Mouse (Mus musculus): ENCODE measurements around the gene Slc3a1. TPM values are rescaled to one million over a fixed set of nuclear protein-coding genes. Genes with fewer than 3 reads are reported as not detected.

Gene Slc3a1
- polyA plus RNA-seq, 1 experiment from 2014 or later, result 0.49 TPM

DNA sequence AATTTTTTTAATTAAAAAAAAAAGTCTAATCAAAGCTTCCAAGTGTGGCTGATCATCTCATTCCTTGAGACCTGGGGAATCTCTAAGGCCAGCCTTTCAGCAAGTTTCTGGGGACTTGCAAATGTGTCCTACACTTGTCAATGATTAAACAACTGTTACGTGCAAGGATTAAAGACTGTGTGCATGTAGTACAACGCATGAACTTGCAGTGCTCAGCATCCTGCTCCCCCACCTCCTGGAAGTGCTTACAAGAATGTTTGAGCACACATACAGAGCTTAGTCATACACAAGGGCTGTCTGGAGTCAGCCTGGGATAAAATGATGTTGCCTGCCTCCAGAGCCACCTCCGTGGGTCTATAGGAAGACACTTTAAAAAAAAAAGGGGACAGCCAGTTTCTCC lies 929 bp upstream of the Slc3a1 start:
- Histone ChIP-seq H3K27ac (ENCODE audit: low read depth, low read length) (no peak overlapping the region), H3K4me2 (replicated peaks; ENCODE audit: low read depth, low read length) (no peak overlapping the region), H3K9me3 (ENCODE audit: control insufficient read depth, low read length) (no peaks in the 10 kb centered on the region), H3K27me3 (ENCODE audit: control insufficient read depth, insufficient read depth, low read length) (no peaks in the 10 kb centered on the region), H3K9ac (ENCODE audit: low read depth, low read length) (no peak overlapping the region), H3K4me1 (replicated peaks; ENCODE audit: control insufficient read depth, insufficient read depth, low read length) (no peaks in the 10 kb centered on the region), H3K4me3 (ENCODE audit: low read depth, low read length) (no peak overlapping the region), H3K36me3 (ENCODE audit: control insufficient read depth, insufficient read depth, low read length) (no peaks in the 10 kb centered on the region)
- WGBS, result 89% methylated on average over 3 of the region's 3 CpGs
- DNase-seq (ENCODE audit: low spot score) (no peak), ATAC-seq (ENCODE audit: low FRiP score) (no peak)

DNA sequence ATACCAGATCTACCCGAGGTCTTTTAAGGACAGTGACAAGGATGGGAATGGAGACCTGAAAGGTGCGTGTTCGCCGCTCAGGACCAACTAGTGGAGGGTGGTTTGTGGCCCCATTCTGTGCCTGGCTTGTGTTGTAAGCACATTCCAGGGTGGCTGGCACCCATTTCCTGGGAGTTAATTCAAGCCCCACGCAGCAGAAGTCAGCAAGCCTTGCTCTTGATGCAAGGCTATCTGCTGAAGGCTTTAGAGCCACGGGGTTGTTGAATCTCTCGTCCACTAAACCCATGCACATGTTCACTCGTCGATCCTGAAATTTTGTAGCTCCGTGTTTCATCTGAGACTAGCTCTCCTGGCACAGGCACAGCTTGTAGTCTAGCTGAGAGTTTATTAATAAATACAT lies 621 bp downstream of the Slc3a1 start:
- Histone ChIP-seq H3K4me2 (replicated peaks; ENCODE audit: low read depth, low read length) (no peak overlapping the region), H3K27ac (ENCODE audit: low read depth, low read length) (no peak overlapping the region), H3K36me3 (ENCODE audit: control insufficient read depth, insufficient read depth, low read length) (no peaks in the 10 kb centered on the region), H3K4me3 (ENCODE audit: low read depth, low read length) (no peak overlapping the region), H3K27me3 (ENCODE audit: control insufficient read depth, insufficient read depth, low read length) (no peaks in the 10 kb centered on the region), H3K9me3 (ENCODE audit: control insufficient read depth, low read length) (no peaks in the 10 kb centered on the region), H3K9ac (ENCODE audit: low read depth, low read length) (no peak overlapping the region), H3K4me1 (replicated peaks; ENCODE audit: control insufficient read depth, insufficient read depth, low read length) (no peaks in the 10 kb centered on the region)
- WGBS, result 97% methylated on average over 10 of the region's 10 CpGs
- no peak for ATAC-seq (ENCODE audit: low FRiP score)
- no peak for DNase-seq (ENCODE audit: low spot score)

DNA sequence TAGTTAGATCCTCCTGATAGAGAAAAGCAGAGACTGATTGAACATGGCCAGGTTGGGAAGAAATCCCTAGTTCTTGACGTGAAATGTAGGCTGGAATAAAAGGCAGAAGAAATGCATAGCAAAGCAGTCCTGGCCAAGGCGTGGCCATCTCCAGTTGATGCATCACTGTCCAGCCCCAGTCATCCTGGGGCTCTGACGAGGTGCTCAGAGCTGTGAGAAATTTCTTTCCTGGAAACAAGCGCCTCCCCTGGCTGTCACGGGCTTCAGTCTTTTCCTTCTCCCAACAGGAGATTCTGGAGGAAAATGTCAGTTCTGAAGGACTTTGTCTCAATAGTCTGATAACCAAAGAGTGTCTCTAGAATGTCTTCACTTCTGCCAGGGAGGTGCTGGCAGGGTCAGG lies 2.5 kb downstream of the Slc3a1 start:
- 77% methylated on average over 5 of the region's 5 CpGs for WGBS
- Histone ChIP-seq H3K4me2 (replicated peaks; ENCODE audit: low read depth, low read length) (no peak overlapping the region), H3K9me3 (ENCODE audit: control insufficient read depth, low read length) (no peaks in the 10 kb centered on the region), H3K9ac (ENCODE audit: low read depth, low read length) (no peak overlapping the region), H3K27ac (ENCODE audit: low read depth, low read length) (no peak overlapping the region), H3K4me3 (ENCODE audit: low read depth, low read length) (no peak overlapping the region), H3K36me3 (ENCODE audit: control insufficient read depth, insufficient read depth, low read length) (no peaks in the 10 kb centered on the region), H3K27me3 (ENCODE audit: control insufficient read depth, insufficient read depth, low read length) (no peaks in the 10 kb centered on the region), H3K4me1 (replicated peaks; ENCODE audit: control insufficient read depth, insufficient read depth, low read length) (no peaks in the 10 kb centered on the region)
- ATAC-seq (ENCODE audit: low FRiP score), result no peak
- DNase-seq (ENCODE audit: low spot score), result no peak

DNA sequence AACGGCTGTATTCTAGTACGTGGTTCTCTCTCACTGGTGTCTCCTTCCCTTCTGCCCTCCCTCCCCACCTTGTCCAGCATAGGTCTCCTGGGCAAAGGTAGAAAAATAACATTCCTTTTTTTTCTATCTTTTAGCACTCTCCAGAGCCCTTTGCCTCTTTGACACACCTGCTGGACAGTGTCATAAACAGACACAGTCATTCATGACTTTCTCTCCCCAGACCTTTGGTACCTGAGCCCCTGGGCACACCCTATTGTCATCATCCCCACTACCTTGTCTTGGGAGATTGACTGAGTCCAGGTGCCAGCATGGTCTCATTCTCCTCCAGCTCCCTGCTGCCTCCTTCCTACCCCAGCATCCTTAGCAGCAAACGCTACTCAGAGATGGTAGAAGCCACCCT lies 4.9 kb downstream of the Slc3a1 start:
- H3K9ac ChIP-seq (ENCODE audit: low read depth, low read length), result no peak overlapping the region
- H3K9me3 ChIP-seq (ENCODE audit: control insufficient read depth, low read length), result no peaks in the 10 kb centered on the region
- no peaks in the 10 kb centered on the region for H3K4me1 ChIP-seq (replicated peaks; ENCODE audit: control insufficient read depth, insufficient read depth, low read length)
- 88% methylated on average over 3 of the region's 3 CpGs for WGBS
- ATAC-seq (ENCODE audit: low FRiP score), result no peak
- H3K4me2 ChIP-seq (replicated peaks; ENCODE audit: low read depth, low read length), result no peak overlapping the region
- H3K27ac ChIP-seq (ENCODE audit: low read depth, low read length), result no peak overlapping the region
- no peaks in the 10 kb centered on the region for H3K36me3 ChIP-seq (ENCODE audit: control insufficient read depth, insufficient read depth, low read length)
- no peak overlapping the region for H3K4me3 ChIP-seq (ENCODE audit: low read depth, low read length)
- H3K27me3 ChIP-seq (ENCODE audit: control insufficient read depth, insufficient read depth, low read length), result no peaks in the 10 kb centered on the region
- DNase-seq (ENCODE audit: low spot score), result no peak

DNA sequence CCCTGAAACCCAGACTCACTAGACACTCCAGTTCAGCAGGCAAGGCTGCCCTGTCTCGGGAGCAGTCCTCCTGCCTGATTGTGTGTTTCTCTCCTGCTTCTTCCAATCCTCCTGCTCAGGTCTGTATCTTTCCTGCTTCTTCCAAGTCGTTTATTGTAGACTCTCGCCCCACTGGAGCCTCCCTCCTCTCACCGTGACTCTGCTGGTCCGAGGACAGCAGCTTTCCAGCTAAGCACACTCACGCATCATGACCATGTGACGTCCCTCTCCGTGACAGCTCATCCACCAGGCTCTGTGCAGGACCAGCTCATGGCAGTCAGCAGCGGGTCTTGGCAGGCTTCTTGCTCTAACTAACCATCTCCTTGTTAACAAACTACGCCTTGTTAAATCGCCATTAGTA lies 5.9 kb downstream of the Slc3a1 start:
- no peaks in the 10 kb centered on the region for H3K9me3 ChIP-seq (ENCODE audit: control insufficient read depth, low read length)
- DNase-seq (ENCODE audit: low spot score) (no peak), ATAC-seq (ENCODE audit: low FRiP score) (no peak)
- H3K4me3 ChIP-seq (ENCODE audit: low read depth, low read length), result no peak overlapping the region
- no peak overlapping the region for H3K9ac ChIP-seq (ENCODE audit: low read depth, low read length)
- H3K4me2 ChIP-seq (replicated peaks; ENCODE audit: low read depth, low read length), result no peak overlapping the region
- H3K27ac ChIP-seq (ENCODE audit: low read depth, low read length), result no peak overlapping the region
- no peaks in the 10 kb centered on the region for H3K27me3 ChIP-seq (ENCODE audit: control insufficient read depth, insufficient read depth, low read length)
- 71% methylated on average over 11 of the region's 11 CpGs for WGBS
- H3K4me1 ChIP-seq (replicated peaks; ENCODE audit: control insufficient read depth, insufficient read depth, low read length), result no peaks in the 10 kb centered on the region
- H3K36me3 ChIP-seq (ENCODE audit: control insufficient read depth, insufficient read depth, low read length), result no peaks in the 10 kb centered on the region

DNA sequence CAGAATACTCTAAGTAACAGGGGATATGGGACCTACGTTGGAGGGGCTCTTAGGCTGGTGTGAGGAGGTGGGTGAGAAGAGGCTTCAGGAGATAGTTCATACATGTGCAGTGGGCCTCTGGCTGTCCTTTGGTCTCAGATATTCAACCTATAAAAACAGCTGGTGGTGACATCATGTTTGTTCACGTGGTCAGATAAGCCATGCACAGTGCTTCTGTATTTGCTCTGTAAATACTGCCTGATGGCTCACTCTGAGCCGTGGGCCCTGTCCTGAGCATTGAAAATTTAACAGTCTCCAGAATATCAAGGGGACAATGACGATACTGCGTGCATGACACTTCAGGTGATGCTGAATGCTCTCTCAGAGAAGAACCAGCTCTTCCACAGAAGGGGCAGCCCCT lies 9.7 kb downstream of the Slc3a1 start:
- no peaks in the 10 kb centered on the region for H3K36me3 ChIP-seq (ENCODE audit: control insufficient read depth, insufficient read depth, low read length)
- no peak overlapping the region for H3K4me2 ChIP-seq (replicated peaks; ENCODE audit: low read depth, low read length)
- H3K27me3 ChIP-seq (ENCODE audit: control insufficient read depth, insufficient read depth, low read length), result no peaks in the 10 kb centered on the region
- DNase-seq (ENCODE audit: low spot score), result no peak
- ATAC-seq (ENCODE audit: low FRiP score), result no peak
- no peaks in the 10 kb centered on the region for H3K4me1 ChIP-seq (replicated peaks; ENCODE audit: control insufficient read depth, insufficient read depth, low read length)
- H3K27ac ChIP-seq (ENCODE audit: low read depth, low read length), result no peak overlapping the region
- H3K9me3 ChIP-seq (ENCODE audit: control insufficient read depth, low read length), result no peaks in the 10 kb centered on the region
- WGBS, result 83% methylated on average over 5 of the region's 5 CpGs
- H3K4me3 ChIP-seq (ENCODE audit: low read depth, low read length), result no peak overlapping the region
- H3K9ac ChIP-seq (ENCODE audit: low read depth, low read length), result no peak overlapping the region

DNA sequence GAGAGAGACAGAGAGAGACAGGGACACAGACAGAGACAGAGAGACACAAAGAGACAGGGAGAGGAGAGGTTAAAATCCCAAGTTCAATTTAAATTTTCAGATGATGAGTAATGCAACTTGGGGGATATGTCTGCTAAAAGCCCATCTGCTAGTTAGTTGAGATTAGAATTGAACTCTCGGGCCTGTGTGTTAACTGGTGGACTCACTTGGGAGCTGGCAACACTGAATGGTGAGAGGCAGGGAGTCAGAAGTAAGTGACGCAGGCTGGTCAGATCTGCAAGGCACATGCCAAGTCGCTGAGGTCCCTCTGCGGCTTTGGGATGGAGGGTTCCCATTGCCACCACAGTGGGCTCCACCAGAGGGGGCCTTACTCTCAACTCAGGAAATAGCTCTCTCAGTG lies 10.1 kb downstream of the Slc3a1 start:
- no peak overlapping the region for H3K4me3 ChIP-seq (ENCODE audit: low read depth, low read length)
- no peak overlapping the region for H3K27ac ChIP-seq (ENCODE audit: low read depth, low read length)
- H3K9me3 ChIP-seq (ENCODE audit: control insufficient read depth, low read length), result no peaks in the 10 kb centered on the region
- DNase-seq (ENCODE audit: low spot score) (no peak), ATAC-seq (ENCODE audit: low FRiP score) (no peak)
- H3K4me2 ChIP-seq (replicated peaks; ENCODE audit: low read depth, low read length), result no peak overlapping the region
- no peak overlapping the region for H3K9ac ChIP-seq (ENCODE audit: low read depth, low read length)
- H3K4me1 ChIP-seq (replicated peaks; ENCODE audit: control insufficient read depth, insufficient read depth, low read length), result no peaks in the 10 kb centered on the region
- no peaks in the 10 kb centered on the region for H3K36me3 ChIP-seq (ENCODE audit: control insufficient read depth, insufficient read depth, low read length)
- WGBS, result 87% methylated on average over 4 of the region's 4 CpGs
- H3K27me3 ChIP-seq (ENCODE audit: control insufficient read depth, insufficient read depth, low read length), result no peaks in the 10 kb centered on the region

DNA sequence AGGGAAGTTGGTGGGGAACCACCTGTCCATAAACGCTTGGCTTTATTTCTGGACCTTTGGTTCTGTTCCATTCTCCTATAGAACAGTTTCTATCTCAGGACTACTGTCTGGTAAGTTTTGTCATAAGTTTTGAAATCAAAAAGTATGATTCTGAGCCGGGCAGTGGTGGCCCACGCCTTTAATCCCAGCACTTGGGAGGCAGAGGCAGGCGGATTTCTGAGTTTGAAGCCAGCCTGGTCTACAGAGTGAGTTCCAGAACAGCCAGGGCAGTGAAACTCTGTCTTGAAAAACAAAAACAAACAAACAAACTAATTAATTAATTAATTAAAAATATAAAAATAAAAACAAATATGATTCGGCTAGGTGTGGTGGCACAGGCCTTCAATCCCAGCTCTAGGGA lies 10.6 kb downstream of the Slc3a1 start:
- Histone ChIP-seq H3K36me3 (ENCODE audit: control insufficient read depth, insufficient read depth, low read length) (no peaks in the 10 kb centered on the region), H3K9me3 (ENCODE audit: control insufficient read depth, low read length) (no peaks in the 10 kb centered on the region), H3K4me2 (replicated peaks; ENCODE audit: low read depth, low read length) (no peak overlapping the region), H3K27ac (ENCODE audit: low read depth, low read length) (no peak overlapping the region), H3K4me3 (ENCODE audit: low read depth, low read length) (no peak overlapping the region), H3K4me1 (replicated peaks; ENCODE audit: control insufficient read depth, insufficient read depth, low read length) (no peaks in the 10 kb centered on the region), H3K27me3 (ENCODE audit: control insufficient read depth, insufficient read depth, low read length) (no peaks in the 10 kb centered on the region), H3K9ac (ENCODE audit: low read depth, low read length) (no peak overlapping the region)
- ATAC-seq (ENCODE audit: low FRiP score) (no peak), DNase-seq (ENCODE audit: low spot score) (no peak)
- 94% methylated on average over 5 of the region's 5 CpGs for WGBS

DNA sequence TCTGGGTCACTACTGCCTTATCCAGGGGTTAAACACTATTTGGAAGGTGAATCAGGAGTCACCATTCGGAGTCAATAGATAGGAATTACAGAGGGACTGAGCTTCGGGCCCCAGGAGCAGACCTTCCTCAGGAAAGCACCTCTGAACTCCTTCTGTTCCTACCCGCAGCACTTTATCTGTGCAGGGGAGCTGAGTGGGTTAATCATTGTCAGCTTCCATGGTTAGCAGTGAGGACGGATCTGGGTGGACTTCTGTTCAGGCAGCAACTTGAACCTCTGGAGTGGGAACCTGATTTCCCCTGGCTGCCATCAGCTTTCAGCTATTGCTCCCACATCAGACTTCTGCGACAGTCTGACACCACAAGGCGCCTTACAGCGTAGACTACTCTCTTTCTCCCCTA lies 12.7 kb downstream of the Slc3a1 start:
- H3K4me1 ChIP-seq (replicated peaks; ENCODE audit: control insufficient read depth, insufficient read depth, low read length), result no peaks in the 10 kb centered on the region
- H3K36me3 ChIP-seq (ENCODE audit: control insufficient read depth, insufficient read depth, low read length), result no peaks in the 10 kb centered on the region
- DNase-seq (ENCODE audit: low spot score) (no peak), ATAC-seq (ENCODE audit: low FRiP score) (no peak)
- H3K9ac ChIP-seq (ENCODE audit: low read depth, low read length), result no peak overlapping the region
- H3K27ac ChIP-seq (ENCODE audit: low read depth, low read length), result no peak overlapping the region
- H3K27me3 ChIP-seq (ENCODE audit: control insufficient read depth, insufficient read depth, low read length), result no peaks in the 10 kb centered on the region
- no peak overlapping the region for H3K4me2 ChIP-seq (replicated peaks; ENCODE audit: low read depth, low read length)
- 73% methylated on average over 7 of the region's 7 CpGs for WGBS
- H3K4me3 ChIP-seq (ENCODE audit: low read depth, low read length), result no peak overlapping the region
- no peaks in the 10 kb centered on the region for H3K9me3 ChIP-seq (ENCODE audit: control insufficient read depth, low read length)

Measured in hindbrain, embryonic 11.5 days (tissue).